Mouse (Mus musculus) kidney, embryonic 16.5 days (tissue): ENCODE data around the gene D11Wsu47e. TPM values are rescaled to one million over a fixed set of nuclear protein-coding genes. Genes with fewer than 3 reads are reported as not detected.

Experiments
- ATAC-seq: fragments of 200-750 bp; cut with Nextera tagmentation; 2 replicates; pipeline ENCODE4 v1.8.0; 2017; ENCODE audit warnings: moderate TSS enrichment; ENCODE audit not compliant: low FRiP score, low TSS enrichment
- H3K27ac ChIP-seq: fragments of 300-500 bp; sonication (generic); 2 replicates; pipeline ENCODE4 v1.5.1; 2014; ENCODE audit warnings: low read length
- H3K27me3 ChIP-seq: fragments of 300-500 bp; sonication (generic); 2 replicates; pipeline ENCODE4 v1.6.1; 2014; ENCODE audit warnings: low read length, control low read depth, mixed read lengths; ENCODE audit not compliant: insufficient read depth
- H3K36me3 ChIP-seq: fragments of 300-500 bp; sonication (generic); 2 replicates; pipeline ENCODE4 v1.6.1; 2014; ENCODE audit warnings: low read length, control low read depth, mixed read lengths; ENCODE audit not compliant: insufficient read depth
- H3K4me1 ChIP-seq: fragments of 300-500 bp; sonication (generic); 2 replicates; pipeline ENCODE4 v1.6.1; 2014; ENCODE audit warnings: low read length, control low read depth, mixed read lengths; ENCODE audit not compliant: insufficient read depth
- H3K4me2 ChIP-seq: fragments of 300-500 bp; sonication (generic); replicated peaks from 2 replicates; pipeline ENCODE4 v1.6.1; 2014; ENCODE audit warnings: low read depth, low read length
- H3K4me3 ChIP-seq: fragments of 300-500 bp; sonication (generic); 2 replicates; pipeline ENCODE4 v1.5.1; 2014; ENCODE audit warnings: mild to moderate bottlenecking, low read length
- H3K9ac ChIP-seq: fragments of 300-500 bp; sonication (generic); replicated peaks from 2 replicates; pipeline ENCODE4 v1.6.1; 2014; ENCODE audit warnings: low read length
- H3K9me3 ChIP-seq: fragments of 300-500 bp; sonication (generic); 2 replicates; pipeline ENCODE4 v1.6.1; 2016; ENCODE audit warnings: low read length, control low read depth
- WGBS: fragments of 180-500 bp; shearing (Covaris S2); extraction: QIAGEN DNeasy Blood & Tissue Kit; methylation state at CpG from one replicate; pipeline ENCODE4 v1.1.7; 2014; 5-methylcytosine and 5-hydroxymethylcytosine counted together
- polyA plus RNA-seq: library from polyadenylated mRNA; unstranded; fragments of >200 nt; fragmentation: Nextera tagmentation; extraction: Ambion mirVana; gene quantifications from 2 replicates; pipeline ENCODE4 v1.2.1, GENCODE M21; 2015

The D11Wsu47e gene
- polyA plus RNA-seq, 1 experiment from 2014 or later, result 23.7 TPM

GRCm38 (mm10) chr11:113709731-113710256 is 25.6 kb downstream of the D11Wsu47e start, which contains the start of gene Cpsf4l:
Gene Cpsf4l (minus strand): TSS chr11:113710017.
- H3K27me3 ChIP-seq, result peaks cover 2% of the 10 kb centered on the region; the same call in 1 of the 2 replicates
- 16% methylated on average over 11 of the region's 11 CpGs for WGBS
- peak within 1 kb of the TSS; percentile 59 for H3K9ac ChIP-seq
- H3K4me3 ChIP-seq, result no peak within 1 kb of the TSS
- peak within 1 kb of the TSS; percentile 87 for H3K27ac ChIP-seq
- no peaks in the 10 kb centered on the region for H3K36me3 ChIP-seq
- no peaks in the 10 kb centered on the region for H3K9me3 ChIP-seq
- ATAC-seq, result peak; percentile 35
- peaks cover 26% of the 10 kb centered on the region for H3K4me1 ChIP-seq
- H3K4me2 ChIP-seq, result peak within 1 kb of the TSS; percentile 10; the same call in 1 of the 2 replicates

- Histone ChIP-seq H3K9me3 (no peaks in the 10 kb centered on the region), H3K27me3 (peaks cover 2% of the 10 kb centered on the region; the same call in 1 of the 2 replicates), H3K4me1 (peaks cover 26% of the 10 kb centered on the region), H3K4me2 (0 out of 2 replicates have a peak overlapping the region, but pooled peaks have one; percentile 6), H3K4me3 (no peak overlapping the region), H3K9ac (peak overlapping the region; percentile 59), H3K36me3 (no peaks in the 10 kb centered on the region), H3K27ac (peak overlapping the region; percentile 87)
- 0 out of 2 replicates have a peak, but pooled peaks have one; percentile 20 for ATAC-seq
- WGBS, result 11% methylated on average over 10 of the region's 10 CpGs
Observed at GRCm38 (mm10) chr11:113710257-113710777, 26.1 kb downstream of the D11Wsu47e start.

GRCm38 (mm10) chr11:113711061-113711460 is 26.8 kb downstream of the D11Wsu47e start:
- no peak overlapping the region for H3K4me2 ChIP-seq
- H3K4me1 ChIP-seq, result peaks cover 26% of the 10 kb centered on the region
- no peak overlapping the region for H3K4me3 ChIP-seq
- H3K36me3 ChIP-seq, result no peaks in the 10 kb centered on the region
- 67% methylated on average over 1 of the region's 1 CpGs for whole genome bisulfite sequencing
- H3K27me3 ChIP-seq, result peaks cover 2% of the 10 kb centered on the region; the same call in 1 of the 2 replicates
- no peaks in the 10 kb centered on the region for H3K9me3 ChIP-seq
- no peak overlapping the region for H3K9ac ChIP-seq
- H3K27ac ChIP-seq, result 0 out of 2 replicates have a peak overlapping the region, but pooled peaks have one; percentile 87
- no peak for ATAC-seq

GRCm38 (mm10) chr11:113715078-113715674 is 31.0 kb downstream of the D11Wsu47e start:
- H3K27ac ChIP-seq, result no peak overlapping the region
- H3K36me3 ChIP-seq, result no peaks in the 10 kb centered on the region
- no peak overlapping the region for H3K4me2 ChIP-seq
- no peaks in the 10 kb centered on the region for H3K9me3 ChIP-seq
- peaks cover 9% of the 10 kb centered on the region for H3K4me1 ChIP-seq
- WGBS, result 72% methylated on average over 7 of the region's 7 CpGs
- H3K27me3 ChIP-seq, result no peaks in the 10 kb centered on the region
- no peak for ATAC-seq
- no peak overlapping the region for H3K4me3 ChIP-seq
- no peak overlapping the region for H3K9ac ChIP-seq

GRCm38 (mm10) chr11:113716132-113716531 is 31.9 kb downstream of the D11Wsu47e start:
- no peak overlapping the region for H3K4me2 ChIP-seq
- no peak for ATAC-seq
- H3K4me3 ChIP-seq, result no peak overlapping the region
- whole genome bisulfite sequencing, result 96% methylated on average over 2 of the region's 2 CpGs
- H3K9me3 ChIP-seq, result no peaks in the 10 kb centered on the region
- H3K36me3 ChIP-seq, result no peaks in the 10 kb centered on the region
- no peaks in the 10 kb centered on the region for H3K4me1 ChIP-seq
- no peak overlapping the region for H3K9ac ChIP-seq
- no peak overlapping the region for H3K27ac ChIP-seq
- no peaks in the 10 kb centered on the region for H3K27me3 ChIP-seq

GRCm38 (mm10) chr11:113717767-113718424 is 33.7 kb downstream of the D11Wsu47e start:
- Histone ChIP-seq H3K4me3 (no peak overlapping the region), H3K4me1 (peaks cover 6% of the 10 kb centered on the region), H3K9ac (no peak overlapping the region), H3K27me3 (no peaks in the 10 kb centered on the region), H3K36me3 (no peaks in the 10 kb centered on the region), H3K27ac (no peak overlapping the region), H3K9me3 (no peaks in the 10 kb centered on the region), H3K4me2 (no peak overlapping the region)
- 35% methylated on average over 16 of the region's 16 CpGs for WGBS
- ATAC-seq, result no peak

- Histone ChIP-seq H3K4me2 (no peak overlapping the region), H3K9me3 (no peaks in the 10 kb centered on the region), H3K4me1 (peaks cover 31% of the 10 kb centered on the region), H3K27me3 (no peaks in the 10 kb centered on the region), H3K27ac (no peak overlapping the region), H3K4me3 (no peak overlapping the region), H3K36me3 (peaks cover 16% of the 10 kb centered on the region; the same call in 1 of the 2 replicates), H3K9ac (no peak overlapping the region)
- 58% methylated on average over 14 of the region's 14 CpGs for WGBS
- no peak for ATAC-seq
Observed at GRCm38 (mm10) chr11:113722405-113723090, 38.3 kb downstream of the D11Wsu47e start.

- H3K4me1 ChIP-seq, result peaks cover 60% of the 10 kb centered on the region
- H3K9me3 ChIP-seq, result no peaks in the 10 kb centered on the region
- H3K27ac ChIP-seq, result peak overlapping the region; percentile 76
- H3K36me3 ChIP-seq, result peaks cover 33% of the 10 kb centered on the region
- 52% methylated on average over 4 of the region's 4 CpGs for WGBS
- ATAC-seq, result peak; percentile 47
- H3K4me2 ChIP-seq, result no peak overlapping the region
- no peak overlapping the region for H3K4me3 ChIP-seq
- no peaks in the 10 kb centered on the region for H3K27me3 ChIP-seq
- H3K9ac ChIP-seq, result no peak overlapping the region
Observed at GRCm38 (mm10) chr11:113725235-113726048, 41.2 kb downstream of the D11Wsu47e start.
